20 mouse cellular contexts compared by ENCODE assay signal in the genomic region with DNA sequence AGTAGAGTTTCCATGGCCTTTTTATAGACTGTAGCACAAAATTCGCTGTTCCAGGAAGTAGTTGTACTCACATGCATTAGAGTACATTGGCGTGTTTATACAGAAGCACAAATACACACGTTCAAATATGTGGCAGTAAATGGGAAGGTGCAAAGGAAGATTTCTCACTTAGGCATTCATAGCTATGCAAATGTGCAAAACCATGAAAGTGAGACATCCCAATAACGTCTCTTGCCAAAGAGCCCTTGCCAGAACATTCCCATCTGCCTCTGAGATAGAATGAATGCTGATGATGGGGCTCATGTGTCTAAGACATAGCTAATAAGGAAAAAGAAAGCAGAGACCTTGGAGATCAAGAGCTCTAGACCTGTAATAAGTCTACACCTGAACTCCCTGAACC.
DNase-seq lines count a peak whose midpoint lies in the region; ATAC-seq and TF ChIP-seq lines count a peak whose summit lies in the region.
"Had no signal": no experiment of that assay in that cellular context is flagged by ENCODE, and none has a peak within 500 bp of the region (broad histone marks: within the 10 kb centered on the region; RNA-seq: fewer than 3 reads in every experiment).

No protein-coding gene starts in this region.

- intact Hi-C loops in left cerebral cortex, postnatal 14 days (cut with DNase I) = loop anchor here (5.0 kb wide), 1 partner anchor 46 kb away; no protein-coding TSS in a partner anchor
- intact Hi-C loops in heart, postnatal 14 days (cut with DNase I) = no loop called here

- no peak overlapping the region for H3K4me3 ChIP-seq in forebrain, embryonic 13.5 days
- no peak overlapping the region for H3K4me3 ChIP-seq in forebrain, embryonic 10.5 days
- no peak overlapping the region for H3K4me3 ChIP-seq in CH12.LX (replicated peaks in 1 of 3; ENCODE audit: low read depth in 2 of 3, low read length in 2 of 3, poor library complexity in 1 of 3)
- no peak overlapping the region for H3K4me3 ChIP-seq in forebrain, embryonic 16.5 days (replicated peaks; ENCODE audit: low read length)
- H3K4me3 ChIP-seq: embryonic facial prominence, embryonic 13.5 days; gastrocnemius, adult 2 months; heart, embryonic 13.5 days; hindbrain, embryonic 10.5 days; megakaryocyte, embryonic 14.5 days had no signal

- TF ChIP-seq EP300 in CH12.LX (IDR thresholded peaks at IDR 0.05; ENCODE audit: low read length) = no peak

- no peak overlapping the region for H3K4me2 ChIP-seq in forebrain, embryonic 13.5 days
- peak overlapping the region; percentile 21; the same call in 1 of the 2 replicates for H3K4me2 ChIP-seq in CH12.LX (ENCODE audit: insufficient read depth, low read depth, poor library complexity, severe bottlenecking)
- no peak overlapping the region for H3K4me2 ChIP-seq in forebrain, embryonic 16.5 days (ENCODE audit: low read length)
- H3K4me2 ChIP-seq: embryonic facial prominence, embryonic 13.5 days; heart, embryonic 13.5 days had no signal

- in situ Hi-C loops in CH12.LX (cut with MboI; ENCODE audit: low pct_ligation_motif_present, low pct_unique_long_range_greater_than_20kb, low sequenced_read_pairs) = no loop called here

- DNase-seq in forebrain, embryonic 10.5 days (ENCODE audit: extremely low spot score, low spot score) = no peak
- DNase-seq in left cerebral cortex, postnatal 14 days (ENCODE audit: low spot score in 2 of 2) = peak; percentile 13 to 57
- DNase-seq in left cerebral cortex, adult 8-10 months (ENCODE audit: low spot score in 2 of 2) = no peak
- DNase-seq in CH12.LX (ENCODE audit: extremely low read depth) = no peak
- no peak for DNase-seq in heart, postnatal 14 days
- DNase-seq in embryo, embryonic 10.5 days (ENCODE audit: low spot score) = no peak
- DNase-seq: adrenal gland, postnatal 14 days; B cell, adult 2 months; gastrocnemius, adult 2 months; kidney, adult 18-20 months; kidney, postnatal 25 days; liver; liver, postnatal 0 days had no signal

- no peak overlapping the region for H3K9ac ChIP-seq in forebrain, embryonic 13.5 days
- no peak overlapping the region for H3K9ac ChIP-seq in CH12.LX (ENCODE audit: insufficient read depth, low read depth)
- H3K9ac ChIP-seq in forebrain, embryonic 16.5 days (replicated peaks; ENCODE audit: low read depth, low read length) = no peak overlapping the region
- H3K9ac ChIP-seq: embryonic facial prominence, embryonic 13.5 days; heart, embryonic 13.5 days; liver, postnatal 0 days had no signal

- TF ChIP-seq RAD21 in CH12.LX (IDR thresholded peaks at IDR 0.05; ENCODE audit: low read depth, low read length) = no peak

- peaks cover 10% of the 10 kb centered on the region for H3K4me1 ChIP-seq in forebrain, embryonic 13.5 days
- H3K4me1 ChIP-seq in forebrain, embryonic 10.5 days = peaks cover 23% of the 10 kb centered on the region
- H3K4me1 ChIP-seq in CH12.LX (ENCODE audit: control insufficient read depth in 1 of 2, insufficient read depth in 2 of 2) = no peaks in the 10 kb centered on the region
- peaks cover 18% of the 10 kb centered on the region for H3K4me1 ChIP-seq in forebrain, embryonic 16.5 days (replicated peaks; ENCODE audit: control insufficient read depth, insufficient read depth, low read length)
- H3K4me1 ChIP-seq: heart, embryonic 13.5 days; hindbrain, embryonic 10.5 days; megakaryocyte, embryonic 14.5 days had no signal

- no peak for TF ChIP-seq CTCF in CH12.LX (conservative IDR thresholded peaks at IDR 0.05 in 1 of 2, IDR thresholded peaks at IDR 0.05 in 1 of 2; ENCODE audit: low read depth in 2 of 2, low read length in 2 of 2)

- H3K9me3 ChIP-seq in forebrain, embryonic 13.5 days (replicated peaks) = no peaks in the 10 kb centered on the region
- no peaks in the 10 kb centered on the region for H3K9me3 ChIP-seq in forebrain, embryonic 10.5 days
- no peaks in the 10 kb centered on the region for H3K9me3 ChIP-seq in CH12.LX (replicated peaks; ENCODE audit: low read length)
- H3K9me3 ChIP-seq in forebrain, embryonic 16.5 days (ENCODE audit: control insufficient read depth, low read length) = no peaks in the 10 kb centered on the region
- H3K9me3 ChIP-seq: embryonic facial prominence, embryonic 13.5 days; heart, embryonic 13.5 days; hindbrain, embryonic 10.5 days had no signal

- ATAC-seq in forebrain, embryonic 13.5 days = peak; percentile 48; the same call in 1 of the 2 replicates
- ATAC-seq in forebrain, embryonic 16.5 days = peak; percentile 39
- ATAC-seq: liver, postnatal 0 days; midbrain, embryonic 16.5 days had no signal

- H3K27me3 ChIP-seq in forebrain, embryonic 13.5 days = no peaks in the 10 kb centered on the region
- H3K27me3 ChIP-seq in forebrain, embryonic 10.5 days (ENCODE audit: poor library complexity, severe bottlenecking) = no peaks in the 10 kb centered on the region
- H3K27me3 ChIP-seq in CH12.LX (replicated peaks) = no peaks in the 10 kb centered on the region
- H3K27me3 ChIP-seq in forebrain, embryonic 16.5 days (replicated peaks; ENCODE audit: control insufficient read depth, insufficient read depth, low read length) = no peaks in the 10 kb centered on the region
- H3K27me3 ChIP-seq: embryonic facial prominence, embryonic 13.5 days; heart, embryonic 13.5 days had no signal

- WGBS in forebrain, embryonic 13.5 days = 77% methylated on average over 4 of the region's 4 CpGs
- WGBS in forebrain, embryonic 10.5 days = 86% methylated on average over 4 of the region's 4 CpGs
- 60% methylated on average over 4 of the region's 4 CpGs for WGBS in forebrain, embryonic 16.5 days

- TF ChIP-seq POLR2A in CH12.LX (IDR thresholded peaks at IDR 0.05; ENCODE audit: low read depth, low read length) = no peak

- dilution Hi-C loops in CH12.LX (cut with MboI; ENCODE audit: extremely low pct_ligation_motif_present, extremely low pct_unique_long_range_greater_than_20kb, low sequenced_read_pairs) = no loop called here

- H3K36me3 ChIP-seq in forebrain, embryonic 13.5 days (ENCODE audit: poor library complexity, severe bottlenecking) = no peaks in the 10 kb centered on the region
- H3K36me3 ChIP-seq in forebrain, embryonic 10.5 days (replicated peaks) = no peaks in the 10 kb centered on the region
- H3K36me3 ChIP-seq in CH12.LX (replicated peaks in 1 of 2; ENCODE audit: control insufficient read depth in 1 of 2, insufficient read depth in 1 of 2, low read length in 1 of 2) = no peaks in the 10 kb centered on the region
- no peaks in the 10 kb centered on the region for H3K36me3 ChIP-seq in forebrain, embryonic 16.5 days (ENCODE audit: control insufficient read depth, insufficient read depth)
- H3K36me3 ChIP-seq: embryonic facial prominence, embryonic 13.5 days; heart, embryonic 13.5 days; hindbrain, embryonic 10.5 days had no signal

- H3K79me2 ChIP-seq in CH12.LX (replicated peaks; ENCODE audit: control insufficient read depth, extremely low read depth, insufficient read depth, poor library complexity, severe bottlenecking) = no peaks in the 10 kb centered on the region

- no peak overlapping the region for H3K27ac ChIP-seq in forebrain, embryonic 13.5 days
- no peak overlapping the region for H3K27ac ChIP-seq in forebrain, embryonic 10.5 days
- H3K27ac ChIP-seq in CH12.LX (ENCODE audit: insufficient read depth, low read depth) = no peak overlapping the region
- H3K27ac ChIP-seq in forebrain, embryonic 16.5 days (ENCODE audit: low read length) = 0 out of 2 replicates have a peak overlapping the region, but pooled peaks have one; percentile 32
- H3K27ac ChIP-seq: embryonic facial prominence, embryonic 13.5 days; gastrocnemius, adult 2 months; heart, embryonic 13.5 days; hindbrain, embryonic 10.5 days had no signal

TF ChIP-seq in CH12.LX, 34 proteins besides CTCF, POLR2A, EP300 and RAD21:
- TF ChIP-seq CHD2 (IDR thresholded peaks at IDR 0.05; ENCODE audit: low read length) (no peak), NELFE (IDR thresholded peaks at IDR 0.05; ENCODE audit: low read depth, low read length) (no peak), ZNF384 (IDR thresholded peaks at IDR 0.05; ENCODE audit: low read depth, low read length) (no peak), USF2 (conservative IDR thresholded peaks at IDR 0.05; ENCODE audit: low read depth, low read length) (no peak), JUN (IDR thresholded peaks at IDR 0.05; ENCODE audit: insufficient read depth, low read depth, low read length) (no peak), SMC3 (IDR thresholded peaks at IDR 0.05; ENCODE audit: low read depth, low read length) (no peak), RCOR1 (conservative IDR thresholded peaks at IDR 0.05; ENCODE audit: low read depth, low read length) (no peak), ZMIZ1 (IDR thresholded peaks at IDR 0.05; ENCODE audit: low read depth, low read length) (no peak)

Comparison
In these comparisons a context has a peak if more than half of its experiments do, and no peak if none do; other contexts are left out.
1. DNase-seq: peak in left cerebral cortex, postnatal 14 days (2 of 2); none in forebrain, embryonic 10.5 days (single experiment), left cerebral cortex, adult 8-10 months (0 of 2), CH12.LX (single experiment), heart, postnatal 14 days (0 of 2) and embryo, embryonic 10.5 days (single experiment).